Mouse (Mus musculus) CH12.LX (cell line): ENCODE measurements at regions not wholly inside any gene's neighbourhood (a gene's known extent, or its start where the extent isn't known, plus 50 kb on each side); places are given as distances from the start of the nearest gene placed in this dataset.

Source experiments
- DNase-seq: peaks from one replicate; pipeline ENCODE4 v3.0.0-alpha.2; 2013; ENCODE audit errors: extremely low read depth
- H3K27ac ChIP-seq: 2 replicates; pipeline ENCODE4 v1.5.1; 2012; ENCODE audit warnings: low read depth, mild to moderate bottlenecking, control low read depth, moderate library complexity; ENCODE audit not compliant: insufficient read depth
- H3K27me3 ChIP-seq: replicated peaks from 2 replicates; pipeline ENCODE3; 2012; ENCODE audit warnings: inconsistent platforms
- H3K36me3 ChIP-seq, 2 experiments: replicated peaks in 1 of 2; 2 replicates each; pipeline versions ENCODE3 to v1.6.1; 2012; ENCODE audit warnings: inconsistent platforms in 1 of 2, low read length in 1 of 2, mild to moderate bottlenecking in 1 of 2, mixed read lengths in 1 of 2, moderate library complexity in 1 of 2; ENCODE audit not compliant: control insufficient read depth in 1 of 2, insufficient read depth in 1 of 2
- H3K4me1 ChIP-seq, 2 experiments: 2 replicates each; pipeline ENCODE4 v1.6.1; 2012; ENCODE audit warnings: inconsistent platforms in 1 of 2, moderate library complexity in 1 of 2; ENCODE audit not compliant: insufficient read depth in 2 of 2, control insufficient read depth in 1 of 2
- H3K4me2 ChIP-seq: 2 replicates; pipeline ENCODE4 v1.6.1; 2012; ENCODE audit warnings: low read depth, mild to moderate bottlenecking, control low read depth; ENCODE audit not compliant: poor library complexity, insufficient read depth, severe bottlenecking
- H3K4me3 ChIP-seq, 3 experiments: fragments of 150-350 bp in 1 of 3; sonication (generic) in 1 of 3; replicated peaks in 1 of 3; 2 replicates each; pipeline versions ENCODE3 to v1.5.1; 2011 to 2012; ENCODE audit warnings: low read depth in 2 of 3, low read length in 2 of 3, mild to moderate bottlenecking in 2 of 3, moderate library complexity in 2 of 3, control low read depth in 1 of 3, improper control_type of control experiment in 1 of 3, inconsistent platforms in 1 of 3, mixed read lengths in 1 of 3; ENCODE audit not compliant: poor library complexity in 1 of 3
- H3K79me2 ChIP-seq: replicated peaks from 2 replicates; pipeline ENCODE4 v1.6.1; 2012; ENCODE audit warnings: mild to moderate bottlenecking, moderate library complexity; ENCODE audit not compliant: control insufficient read depth, poor library complexity, insufficient read depth, severe bottlenecking; ENCODE audit errors: extremely low read depth
- H3K9ac ChIP-seq: 2 replicates; pipeline ENCODE4 v1.6.1; 2012; ENCODE audit warnings: low read depth, mild to moderate bottlenecking, control low read depth, moderate library complexity; ENCODE audit not compliant: insufficient read depth
- H3K9me3 ChIP-seq: replicated peaks from 2 replicates; pipeline ENCODE3; 2012; ENCODE audit warnings: low read length, inconsistent platforms, mixed read lengths
- MAFK ChIP-seq: IDR thresholded peaks from 2 replicates; pipeline ENCODE4 v1.6.1; 2011; ENCODE audit warnings: low read length, improper control_type of control experiment; ENCODE audit not compliant: insufficient replicate concordance
- ZC3H11A ChIP-seq: IDR thresholded peaks from 2 replicates; pipeline ENCODE4 v1.6.1; 2012; ENCODE audit warnings: low read depth, mild to moderate bottlenecking, inconsistent platforms, low read length, improper control_type of control experiment
- dilution Hi-C: fragments of 300-500 bp; cut with MboI; formaldehyde crosslinking; loops from 2 replicates; pipeline ENCODE4 v1.14.3; 2020; ENCODE audit warnings: low sequenced_read_pairs; ENCODE audit not compliant: extremely low pct_unique_long_range_greater_than_20kb, extremely low pct_ligation_motif_present
- in situ Hi-C: fragments of 300-500 bp; cut with MboI; formaldehyde crosslinking; loops from 3 replicates; pipeline ENCODE4 v1.14.3; 2019; ENCODE audit warnings: low sequenced_read_pairs, low pct_ligation_motif_present, low pct_unique_long_range_greater_than_20kb, mixed read lengths

DNA sequence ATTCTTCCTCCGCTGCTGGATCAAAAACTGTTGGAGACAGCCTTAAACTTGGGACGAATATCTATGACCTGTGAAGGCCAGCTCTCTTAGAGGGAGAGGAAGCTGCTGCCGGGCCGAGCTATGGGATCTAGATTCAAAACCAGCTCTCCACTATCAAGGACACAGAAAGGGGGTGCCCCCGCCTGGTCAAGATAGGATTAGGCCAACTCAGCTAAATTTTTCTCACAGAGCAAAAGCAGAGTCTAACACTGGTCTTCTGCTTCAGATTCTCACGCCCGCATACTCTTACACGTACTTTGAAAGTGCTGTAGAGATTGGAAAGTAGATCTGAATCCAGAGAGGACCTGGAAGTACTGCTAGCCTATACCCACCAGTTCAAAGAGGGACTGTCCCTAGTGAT is 56.2 kb upstream of the Rbbp6 start:
- no peak for DNase-seq
- dilution Hi-C loops = no loop called here
- Histone ChIP-seq H3K79me2 (no peaks in the 10 kb centered on the region), H3K9me3 (no peaks in the 10 kb centered on the region), H3K9ac (no peak overlapping the region), H3K4me1 (no peaks in the 10 kb centered on the region), H3K36me3 (no peaks in the 10 kb centered on the region), H3K4me2 (no peak overlapping the region), H3K27me3 (peaks cover 48% of the 10 kb centered on the region), H3K27ac (no peak overlapping the region), H3K4me3 (no peak overlapping the region)
- TF ChIP-seq ZC3H11A = no peak
- 0 out of 2 replicates have a peak, but pooled peaks have one; percentile 17 for TF ChIP-seq MAFK
- in situ Hi-C loops = loop anchor here (25.0 kb wide), 1 partner anchor 722 kb away; the partner anchor contains the start of gene Ern2
